Mouse (Mus musculus): ENCODE results near the gene Mfsd12. TPM values are rescaled to one million over a fixed set of nuclear protein-coding genes. Genes with fewer than 3 reads are reported as not detected.

Mfsd12 gene
- polyA plus RNA-seq, 1 experiment, result 29.8 TPM

- no peak for DNase-seq (ENCODE audit: low read depth)
Observed at GRCm38 (mm10) chr10:81328386-81328785, 28.9 kb upstream of the Mfsd12 start, which contains the start of gene Tbxa2r. Gene Tbxa2r, plus strand, starts transcription at chr10:81328731.

- no peak for DNase-seq (ENCODE audit: low read depth)
Observed at GRCm38 (mm10) chr10:81329194-81329975, 27.9 kb upstream of the Mfsd12 start.

- DNase-seq (ENCODE audit: low read depth), result no peak
Observed at GRCm38 (mm10) chr10:81330007-81330406, 27.3 kb upstream of the Mfsd12 start.

- no peak for DNase-seq (ENCODE audit: low read depth)
Observed at GRCm38 (mm10) chr10:81332277-81332676, 25.0 kb upstream of the Mfsd12 start.

GRCm38 (mm10) chr10:81334324-81334723 lies 23.0 kb upstream of the Mfsd12 start:
- DNase-seq (ENCODE audit: low read depth), result no peak

- DNase-seq (ENCODE audit: low read depth), result no peak
Observed at GRCm38 (mm10) chr10:81335393-81336340, 21.6 kb upstream of the Mfsd12 start.

- DNase-seq (ENCODE audit: low read depth), result no peak
Observed at GRCm38 (mm10) chr10:81336558-81336957, 20.7 kb upstream of the Mfsd12 start.

- no peak for DNase-seq (ENCODE audit: low read depth)
Observed at GRCm38 (mm10) chr10:81340551-81341332, 16.5 kb upstream of the Mfsd12 start.

- no peak for DNase-seq (ENCODE audit: low read depth)
Observed at GRCm38 (mm10) chr10:81341333-81341949, 15.8 kb upstream of the Mfsd12 start.

- DNase-seq (ENCODE audit: low read depth), result no peak
Observed at GRCm38 (mm10) chr10:81342686-81343505, 14.4 kb upstream of the Mfsd12 start, which contains the start of gene Gipc3. Gene Gipc3, minus strand, starts transcription at chr10:81343266.

GRCm38 (mm10) chr10:81344421-81345161 lies 12.7 kb upstream of the Mfsd12 start:
- DNase-seq (ENCODE audit: low read depth), result no peak

- DNase-seq (ENCODE audit: low read depth), result no peak
Observed at GRCm38 (mm10) chr10:81345162-81345534, 12.1 kb upstream of the Mfsd12 start.

- no peak for DNase-seq (ENCODE audit: low read depth)
Observed at GRCm38 (mm10) chr10:81346453-81347067, 10.7 kb upstream of the Mfsd12 start.

GRCm38 (mm10) chr10:81349146-81349545 lies 8.1 kb upstream of the Mfsd12 start:
- no peak for DNase-seq (ENCODE audit: low read depth)

GRCm38 (mm10) chr10:81349961-81350350 lies 7.3 kb upstream of the Mfsd12 start:
- DNase-seq (ENCODE audit: low read depth), result no peak

GRCm38 (mm10) chr10:81350351-81351063 lies 6.8 kb upstream of the Mfsd12 start, which contains the start of gene Hmg20b:
Gene Hmg20b, minus strand, starts transcription at chr10:81350480.
- DNase-seq (ENCODE audit: low read depth), result peak; percentile 70

- no peak for DNase-seq (ENCODE audit: low read depth)
Observed at GRCm38 (mm10) chr10:81351678-81352291, 5.5 kb upstream of the Mfsd12 start.
